Mouse (Mus musculus) myocyte (in vitro differentiated cells): ENCODE measurements at regions not wholly inside any gene's neighbourhood (a gene's known extent, or its start where the extent isn't known, plus 50 kb on each side); places are given as distances from the start of the nearest gene placed in this dataset.

Experiments
- POLR2A ChIP-seq: IDR thresholded peaks from one replicate; pipeline ENCODE4 v1.6.1; 2011; ENCODE audit warnings: low read depth, mild to moderate bottlenecking, control low read depth, moderate library complexity; ENCODE audit not compliant: insufficient read length
- TCF12 ChIP-seq: IDR thresholded peaks from one replicate; pipeline ENCODE4 v1.6.1; 2011; ENCODE audit warnings: mild to moderate bottlenecking, control low read depth; ENCODE audit not compliant: poor library complexity, insufficient read depth, severe bottlenecking
- TCF3 ChIP-seq: IDR thresholded peaks from one replicate; pipeline ENCODE4 v1.6.1; 2011; ENCODE audit warnings: low read depth, control low read depth; ENCODE audit not compliant: insufficient read length
- USF1 ChIP-seq: IDR thresholded peaks from one replicate; pipeline ENCODE4 v1.6.1; 2011; ENCODE audit warnings: low read depth, mild to moderate bottlenecking, control low read depth, moderate library complexity

GRCm38 (mm10) chr11:71440392-71440791, 209.9 kb upstream of the Nlrp1b start:
- TF ChIP-seq POLR2A (no peak), TCF3 (no peak), TCF12 (no peak), USF1 (no peak)
